Mouse (Mus musculus) heart, postnatal 10 days (tissue): Measurements from ENCODE around the gene Atxn7l2. TPM values are rescaled to one million over a fixed set of nuclear protein-coding genes. Genes with fewer than 3 reads are reported as not detected.
"Not testable (repeated sequence)": the region's sequence is repeated elsewhere in the genome, so short reads cannot be mapped to it uniquely, and the experiment has no call there.

Source experiments
- DNase-seq, 2 experiments: peaks; one replicate each; pipeline ENCODE4 v3.0.0; 2021
- intact Hi-C: fragments of 180-260 bp; cut with DNase I; formaldehyde crosslinking; loops from one replicate; pipeline ENCODE4 v1.15.1; 2025
- total RNA-seq, 2 experiments: library from RNA; stranded (reverse); gene quantifications; 2 replicates each; pipeline ENCODE4 v1.2.3; 2021

Atxn7l2 gene
- total RNA-seq, result 1 to 10 TPM; 4.5 TPM

DNA sequence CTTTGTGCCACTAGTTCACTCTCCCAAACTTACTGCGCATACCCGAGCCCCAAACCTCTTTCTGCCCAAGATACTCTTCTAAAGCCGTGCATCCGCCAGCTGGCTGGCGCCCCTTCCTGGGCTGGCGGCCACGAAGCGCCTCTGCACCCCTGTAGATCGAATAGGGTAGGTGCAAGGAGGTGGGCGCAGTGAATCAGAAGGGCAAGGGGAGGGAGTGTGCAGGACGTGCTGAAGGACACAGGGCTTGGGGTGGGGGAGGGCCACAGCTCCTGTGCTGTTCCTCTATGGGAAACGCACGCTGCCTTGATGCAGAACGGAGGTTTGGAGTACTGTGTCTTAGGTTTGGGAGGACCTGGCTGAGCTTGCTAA is at the start of gene Atxn7l2:
Gene Atxn7l2, minus strand, starts transcription at position 164 of the 369 bp plus-strand sequence.
- intact Hi-C loops, result loop anchor here (2.0 kb wide), 1 partner anchor 48 kb away; no protein-coding TSS in a partner anchor
- no peak for DNase-seq

DNA sequence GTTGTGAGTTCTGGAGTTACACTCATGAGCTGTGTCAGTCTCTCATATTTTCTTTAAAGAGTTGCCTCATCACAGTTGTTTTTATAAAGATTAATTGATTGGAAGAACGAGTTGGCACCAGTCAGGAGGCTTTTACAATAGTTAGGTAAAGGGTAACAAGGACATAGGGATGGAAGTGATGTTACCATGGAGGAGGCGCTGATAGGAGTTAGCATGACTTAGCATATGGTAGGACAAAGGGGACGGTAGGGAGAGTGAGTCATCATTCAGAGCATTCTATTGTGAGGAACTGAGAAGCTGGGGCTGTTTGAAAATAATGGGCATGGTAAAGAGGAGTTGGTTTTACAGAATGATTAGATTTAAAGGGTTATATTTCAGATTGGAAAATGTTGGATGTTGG is 48.6 kb upstream of the Atxn7l2 start:
- intact Hi-C loops, result loop anchor here (2.0 to 5.0 kb wide), 2 partner anchors 49 to 92 kb away; partner anchors contain the start of gene Atxn7l2
- no peak for DNase-seq

DNA sequence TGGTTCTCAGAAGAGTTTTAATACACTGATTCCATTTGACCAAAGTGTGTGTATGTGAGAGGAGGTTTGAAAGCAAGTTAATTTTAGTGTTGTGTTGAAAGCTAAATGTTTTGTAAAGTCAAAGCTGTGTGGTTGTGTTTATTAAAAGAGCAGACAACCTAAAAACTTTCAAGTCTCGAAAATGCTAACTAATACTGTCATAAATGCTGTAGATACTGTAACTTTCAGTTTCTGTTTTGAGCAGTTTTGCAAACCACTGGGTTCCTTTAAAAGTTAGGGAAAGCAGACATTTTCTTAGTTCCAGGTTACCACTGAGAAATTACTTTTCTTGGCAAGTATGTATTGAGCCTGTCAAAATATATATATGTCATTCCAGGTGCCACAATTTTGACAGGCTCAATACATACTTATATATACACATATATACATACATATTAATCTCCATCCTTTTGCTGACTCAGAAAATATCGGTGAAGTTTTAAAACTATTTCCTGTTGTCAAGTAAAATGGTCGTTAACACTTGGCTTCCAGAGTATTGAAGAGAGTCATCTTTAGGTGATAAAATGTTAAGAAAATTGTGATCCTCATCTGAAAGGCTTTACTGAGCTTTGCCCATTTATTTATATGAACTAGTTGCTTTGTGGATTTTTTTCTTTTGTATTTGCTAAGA is 47.2 kb upstream of the Atxn7l2 start:
- intact Hi-C loops, result loop anchor here (2.0 to 5.0 kb wide), 2 partner anchors 47 to 91 kb away; partner anchors contain the start of gene Atxn7l2
- DNase-seq, result no peak

DNA sequence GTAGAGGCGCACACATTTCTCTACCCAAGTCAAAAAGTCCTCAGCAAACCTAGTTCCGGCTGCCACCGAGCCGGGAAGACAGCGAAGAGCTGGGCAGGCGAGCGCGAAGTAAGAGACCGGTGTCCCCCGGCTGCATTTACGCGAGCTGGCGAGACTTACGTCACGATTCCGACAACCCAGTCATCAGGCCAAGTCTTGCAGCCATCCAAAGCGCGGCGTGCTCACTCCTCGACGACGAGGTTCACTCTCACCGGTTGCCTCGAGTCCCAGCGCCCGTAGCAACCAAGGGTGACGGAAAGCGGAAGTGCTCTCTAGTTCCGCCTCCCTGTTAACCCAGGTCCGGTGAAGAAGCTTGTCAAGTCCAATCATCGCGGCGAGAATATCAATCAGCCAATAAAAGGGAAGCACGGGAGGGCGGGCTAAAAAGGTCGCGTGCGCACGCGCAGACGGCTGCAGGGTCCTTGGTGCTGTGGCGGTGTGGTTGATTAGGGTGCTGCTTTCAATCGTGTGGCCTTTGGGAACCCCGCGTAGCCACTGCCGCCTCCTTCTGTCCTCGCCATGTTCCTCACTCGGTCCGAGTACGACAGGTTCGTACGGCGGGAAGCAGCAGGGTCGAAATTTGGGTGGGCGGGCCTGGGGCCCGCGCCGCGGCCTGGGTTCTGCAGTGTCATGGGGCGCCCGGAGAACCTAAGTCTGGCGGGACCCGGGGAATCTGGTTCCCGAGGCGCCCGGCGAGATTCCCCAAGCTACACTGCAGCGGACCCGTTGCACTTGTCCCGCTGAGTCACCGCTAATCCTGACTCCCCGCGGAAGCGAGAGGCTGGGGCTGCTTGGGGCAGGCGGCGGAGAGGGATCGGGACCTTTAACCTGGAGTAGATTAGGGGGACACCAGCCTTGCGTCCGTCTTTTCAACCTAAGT is 46.2 kb upstream of the Atxn7l2 start, which contains the start of gene Psma5:
Gene Psma5, plus strand, starts transcription at position 208 of the 919 bp plus-strand sequence.
- peak; percentile 96 to 98 for DNase-seq
- intact Hi-C loops, result loop anchor here (5.0 kb wide), 1 partner anchor 90 kb away; no protein-coding TSS in a partner anchor

DNA sequence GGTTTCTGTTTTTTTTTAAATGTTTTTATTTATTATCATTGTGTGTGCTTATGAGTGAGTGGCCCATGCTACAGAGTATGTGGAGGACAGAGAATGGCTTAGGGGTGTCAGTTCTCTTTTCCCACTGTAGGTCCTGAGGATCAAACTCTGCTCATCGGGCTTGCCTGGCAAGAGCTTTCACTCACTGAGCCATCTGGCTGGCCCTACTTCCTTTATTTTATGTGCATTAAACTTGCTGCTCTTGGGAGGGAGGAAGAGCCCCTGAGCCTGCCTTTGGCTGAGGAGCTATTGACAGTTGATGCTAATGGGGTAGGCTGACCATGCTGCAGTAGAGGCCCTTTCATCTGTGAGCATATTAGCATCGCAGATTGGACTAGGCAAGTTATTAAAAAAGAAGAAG is 36.1 kb upstream of the Atxn7l2 start:
- DNase-seq, result no peak
- intact Hi-C loops, result no loop called here

DNA sequence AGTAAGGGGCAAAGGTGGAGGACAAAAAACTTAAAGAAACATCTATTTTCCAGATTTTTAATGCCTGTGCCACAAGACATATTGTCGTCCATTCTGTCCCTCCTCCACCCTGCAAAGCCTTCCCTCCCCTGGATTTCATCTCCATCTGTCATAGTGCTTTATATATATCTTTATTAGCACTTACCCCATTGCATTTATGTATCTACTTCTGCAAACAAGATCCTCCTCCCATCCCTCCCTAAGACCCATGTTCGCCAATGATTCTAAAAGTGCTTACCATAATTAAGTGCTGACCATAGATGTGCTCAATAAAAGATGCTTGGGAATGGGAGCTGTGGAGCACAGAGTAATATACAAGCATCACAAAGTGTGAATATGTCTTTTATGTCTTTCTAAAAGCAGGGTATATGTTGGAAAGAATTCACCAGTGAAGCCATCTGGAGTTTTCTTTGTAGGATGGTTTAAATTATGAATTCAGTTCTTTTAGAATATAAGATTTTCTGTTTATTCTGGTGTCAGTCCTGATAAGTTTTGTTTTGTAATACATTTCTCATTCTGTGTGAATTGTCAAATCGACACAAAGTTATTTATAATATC is 30.6 kb upstream of the Atxn7l2 start:
- DNase-seq, result no peak
- intact Hi-C loops, result no loop called here

DNA sequence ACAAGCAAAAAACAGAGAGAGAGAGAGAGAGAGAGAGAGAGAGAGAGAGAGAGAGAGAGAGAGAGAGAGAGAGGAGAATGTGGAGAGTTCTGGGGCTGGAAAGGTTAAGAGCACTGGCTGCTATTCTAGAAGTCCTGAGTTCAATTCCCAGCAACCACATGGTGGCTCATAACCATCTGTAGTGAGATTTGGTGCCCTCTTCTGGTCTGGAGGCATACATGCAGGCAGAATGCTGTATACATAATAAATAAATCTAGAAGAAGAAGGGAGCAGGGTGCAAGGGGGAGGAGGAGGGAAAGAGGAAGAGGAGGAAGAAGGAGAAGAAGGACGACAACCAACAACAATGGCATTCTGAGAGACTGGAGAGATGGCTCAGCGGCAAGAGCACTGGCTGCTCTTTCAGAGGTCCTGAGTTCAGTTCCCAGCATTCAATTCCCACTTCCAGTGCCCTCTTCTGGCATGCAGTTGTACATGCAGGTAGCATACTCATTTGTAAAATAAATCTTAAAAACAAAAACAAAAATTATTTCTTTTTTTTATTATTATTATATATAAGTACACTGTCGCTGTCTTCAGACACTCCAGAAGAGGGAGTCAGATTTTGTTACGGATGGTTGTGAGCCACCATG is 26.9 kb upstream of the Atxn7l2 start:
- intact Hi-C loops, DNase-seq: not testable (repeated sequence)

DNA sequence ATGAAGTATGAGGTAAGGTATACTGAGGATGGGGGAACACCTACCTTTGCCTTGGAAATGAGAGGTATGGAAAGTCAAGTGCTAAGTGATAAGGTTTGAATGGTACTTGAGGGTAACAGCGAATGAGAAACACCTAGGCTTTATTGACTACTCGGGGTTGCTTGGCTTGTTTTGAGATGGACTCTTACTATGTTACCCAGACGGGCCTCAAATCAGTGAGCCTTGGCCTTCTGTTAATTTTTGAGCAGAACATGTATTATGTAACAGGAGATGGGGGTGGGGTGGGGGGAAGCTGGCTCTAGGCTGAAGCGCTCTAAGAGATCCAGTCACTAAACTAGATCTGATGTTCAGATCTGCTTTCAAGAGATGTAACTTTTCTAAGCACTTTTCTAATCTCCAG is 20.9 kb upstream of the Atxn7l2 start:
- intact Hi-C loops, result no loop called here
- no peak for DNase-seq

DNA sequence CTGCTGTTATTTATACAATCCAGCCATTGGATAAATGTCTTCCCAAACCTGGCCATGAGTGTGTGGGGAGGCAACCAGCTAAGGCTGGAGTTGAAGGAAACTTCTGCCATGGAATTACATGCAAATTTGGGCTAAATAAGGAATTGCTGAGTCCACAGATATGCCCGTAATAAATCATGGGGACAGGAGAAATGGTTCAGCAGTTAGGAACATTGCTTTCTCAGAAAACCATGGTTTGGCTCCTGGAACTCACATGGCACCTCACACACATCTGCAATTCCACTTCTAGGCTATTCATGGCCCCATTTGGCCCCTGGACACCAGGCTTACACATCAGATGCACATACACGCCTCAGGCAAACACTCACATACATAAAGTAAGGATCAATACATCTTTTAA is 16.8 kb upstream of the Atxn7l2 start:
- intact Hi-C loops, result no loop called here
- no peak for DNase-seq

DNA sequence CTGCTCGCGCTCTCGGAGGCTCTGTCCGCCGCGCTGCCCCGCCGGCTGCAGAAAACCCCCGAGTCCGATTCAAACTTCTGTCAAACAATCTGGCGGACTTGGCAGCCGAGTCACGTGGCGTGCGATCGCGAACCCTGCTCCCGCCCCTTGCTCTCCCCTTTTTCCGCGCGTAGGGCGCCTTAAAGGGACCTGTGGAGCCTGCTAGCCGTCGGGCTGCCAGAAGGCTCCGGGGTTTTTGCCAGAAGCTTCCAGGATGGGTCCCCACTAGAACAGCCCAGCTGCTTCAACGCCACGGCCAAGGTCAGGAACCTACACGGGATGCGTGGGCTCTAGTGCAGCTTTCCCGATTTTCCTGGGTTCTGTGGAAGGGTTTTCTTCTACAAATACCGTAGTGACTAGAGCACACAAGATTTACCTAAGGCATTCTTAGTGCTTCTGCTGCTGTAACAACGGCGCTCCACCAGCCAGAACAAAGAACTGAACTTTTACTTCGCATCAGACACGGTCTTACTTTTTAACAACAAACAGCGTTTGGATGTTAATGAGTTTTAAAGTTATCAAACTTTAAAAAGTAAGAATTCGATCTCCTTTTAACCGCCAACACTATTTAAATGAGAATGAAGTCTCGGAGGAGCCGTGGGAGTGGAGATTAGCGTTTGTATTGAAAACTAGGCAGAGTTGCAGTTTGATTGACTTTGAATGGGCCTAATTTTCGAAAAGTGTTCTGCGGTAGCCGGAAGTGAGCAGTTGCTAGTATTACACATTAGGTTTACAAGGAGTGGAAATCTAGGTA is 16.0 kb upstream of the Atxn7l2 start, which contains the start of gene Sypl2:
Gene Sypl2, minus strand, starts transcription at position 91 of the 793 bp plus-strand sequence.
- intact Hi-C loops, result no loop called here
- DNase-seq, result peak; percentile 54 to 59

DNA sequence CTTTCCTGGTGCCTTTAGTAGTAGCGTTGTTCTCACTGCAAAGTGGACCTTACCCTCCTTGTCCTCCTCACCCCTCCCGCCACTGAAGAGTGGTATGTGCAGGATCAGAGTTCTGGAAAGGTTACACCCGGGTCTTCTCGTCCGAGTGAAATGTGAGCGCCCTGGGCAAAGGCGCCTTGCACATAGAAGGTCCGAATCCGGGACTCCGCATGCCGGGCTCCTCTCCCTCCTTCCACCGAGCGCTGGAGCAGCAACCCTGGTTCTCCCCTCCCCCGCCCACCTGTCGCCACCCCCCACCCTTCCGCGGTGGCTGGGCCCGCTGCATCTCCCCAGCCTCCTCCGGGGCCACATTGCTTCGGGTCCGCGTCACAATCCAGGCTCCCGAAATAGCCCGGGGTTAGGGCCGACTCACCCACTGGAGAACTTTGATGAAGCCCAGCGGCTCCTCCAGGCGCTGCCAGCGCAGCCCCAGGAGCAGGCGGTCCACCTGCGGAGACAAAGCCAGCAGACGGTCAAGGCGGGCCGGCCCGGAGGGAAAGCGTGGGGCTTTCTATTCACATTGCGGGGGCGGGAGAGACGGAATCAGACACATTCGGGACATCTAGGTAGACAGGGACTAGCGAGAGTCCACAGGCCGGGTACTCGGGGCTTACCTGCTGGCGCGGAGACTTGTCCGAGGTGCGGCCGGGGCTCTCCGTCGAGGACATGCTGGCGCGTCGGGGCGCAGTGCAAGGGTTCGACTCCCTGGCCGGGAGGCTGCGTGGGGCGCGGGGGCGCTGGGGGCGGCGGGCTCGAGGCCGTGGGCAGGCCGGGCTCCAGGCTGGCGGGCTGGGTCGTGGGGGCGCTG is 15.2 kb upstream of the Atxn7l2 start:
- intact Hi-C loops, result no loop called here

DNA sequence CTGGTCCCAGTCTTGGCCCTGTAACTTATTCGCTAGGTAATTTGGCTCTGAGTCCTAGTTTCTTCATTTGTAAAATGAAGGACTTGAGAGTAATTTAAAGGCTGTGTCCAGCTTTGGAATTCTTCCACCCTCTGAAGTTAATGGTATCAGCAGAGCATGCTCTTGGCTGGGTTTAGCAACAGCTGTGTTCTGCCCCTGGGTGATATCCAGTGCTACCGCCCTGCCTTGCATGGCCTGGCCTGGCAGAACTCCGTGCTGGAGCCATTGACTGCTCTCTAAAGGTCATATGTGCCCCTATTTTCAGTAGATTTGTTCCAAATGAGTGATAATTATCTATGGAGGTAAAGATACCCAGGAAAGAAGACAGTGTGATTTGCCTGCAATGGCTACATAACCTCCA is 9.9 kb upstream of the Atxn7l2 start:
- intact Hi-C loops, result no loop called here
- DNase-seq, result peak; percentile 36 to 46

More for the DNA sequence above, 15.2 kb upstream of the Atxn7l2 start:
- DNase-seq, result no peak

DNA sequence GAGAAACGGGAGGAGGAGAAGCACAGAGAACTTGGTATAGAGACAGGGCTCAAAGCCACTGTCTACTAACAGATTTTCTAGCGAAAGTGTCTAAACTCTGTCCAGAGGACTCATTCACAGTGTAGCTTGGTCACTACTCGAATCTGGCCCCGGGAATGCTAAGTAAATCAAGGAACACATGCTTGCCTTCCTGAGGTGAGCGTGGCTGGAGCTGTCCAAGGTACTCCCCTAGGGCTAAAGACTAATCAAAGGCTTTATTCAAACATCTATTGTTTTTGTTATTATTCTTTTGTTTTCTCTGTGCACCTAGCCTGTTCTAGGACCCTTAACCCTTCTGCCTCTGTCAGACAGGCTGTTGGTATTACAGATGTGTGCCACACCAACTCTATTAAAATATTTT is 4.0 kb upstream of the Atxn7l2 start:
- intact Hi-C loops, result no loop called here
- peak; percentile 35 to 43 for DNase-seq

DNA sequence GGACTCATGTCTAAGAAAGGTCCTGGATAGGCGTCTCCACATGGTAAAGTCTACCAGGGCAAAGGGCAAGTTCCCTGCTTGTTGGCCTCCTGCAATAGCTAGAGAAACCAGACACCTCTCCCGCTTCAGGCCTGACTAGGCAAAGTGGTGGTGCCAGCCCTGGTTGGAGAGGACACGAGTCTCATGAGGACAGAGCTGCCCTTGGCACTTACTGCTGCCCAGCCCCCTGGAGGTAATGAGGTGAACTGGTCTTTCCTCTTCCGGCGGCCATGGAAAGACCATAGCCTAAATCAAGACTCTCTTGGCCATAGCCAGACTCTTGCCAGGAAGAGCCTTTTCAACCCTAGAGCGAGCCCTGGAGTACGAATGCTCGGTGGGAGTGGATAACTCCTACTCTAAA is 1.7 kb upstream of the Atxn7l2 start:
- DNase-seq, result no peak
- intact Hi-C loops, result no loop called here

DNA sequence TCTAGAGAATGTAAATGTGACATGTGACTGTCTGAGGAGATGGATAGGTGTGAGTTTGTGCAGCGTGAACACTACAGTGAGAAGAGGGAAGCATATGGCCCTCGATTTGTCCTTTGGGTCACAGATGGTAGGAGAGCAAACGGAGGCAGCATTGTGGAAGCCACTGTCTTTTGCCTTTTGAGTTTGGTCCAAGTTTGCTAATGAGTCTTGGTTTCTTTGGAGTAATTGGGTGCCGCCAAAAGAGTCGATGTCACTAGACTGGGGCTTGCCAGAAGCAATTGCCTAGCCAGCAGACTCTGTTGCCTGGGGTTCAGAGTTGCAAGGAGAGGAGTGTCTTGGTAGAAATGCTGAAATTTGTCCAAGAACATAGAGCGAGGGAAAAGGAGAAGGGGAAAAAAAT is 1.1 kb upstream of the Atxn7l2 start:
- DNase-seq, result no peak
- intact Hi-C loops, result loop anchor here (2.0 kb wide), 1 partner anchor 47 kb away; no protein-coding TSS in a partner anchor

DNA sequence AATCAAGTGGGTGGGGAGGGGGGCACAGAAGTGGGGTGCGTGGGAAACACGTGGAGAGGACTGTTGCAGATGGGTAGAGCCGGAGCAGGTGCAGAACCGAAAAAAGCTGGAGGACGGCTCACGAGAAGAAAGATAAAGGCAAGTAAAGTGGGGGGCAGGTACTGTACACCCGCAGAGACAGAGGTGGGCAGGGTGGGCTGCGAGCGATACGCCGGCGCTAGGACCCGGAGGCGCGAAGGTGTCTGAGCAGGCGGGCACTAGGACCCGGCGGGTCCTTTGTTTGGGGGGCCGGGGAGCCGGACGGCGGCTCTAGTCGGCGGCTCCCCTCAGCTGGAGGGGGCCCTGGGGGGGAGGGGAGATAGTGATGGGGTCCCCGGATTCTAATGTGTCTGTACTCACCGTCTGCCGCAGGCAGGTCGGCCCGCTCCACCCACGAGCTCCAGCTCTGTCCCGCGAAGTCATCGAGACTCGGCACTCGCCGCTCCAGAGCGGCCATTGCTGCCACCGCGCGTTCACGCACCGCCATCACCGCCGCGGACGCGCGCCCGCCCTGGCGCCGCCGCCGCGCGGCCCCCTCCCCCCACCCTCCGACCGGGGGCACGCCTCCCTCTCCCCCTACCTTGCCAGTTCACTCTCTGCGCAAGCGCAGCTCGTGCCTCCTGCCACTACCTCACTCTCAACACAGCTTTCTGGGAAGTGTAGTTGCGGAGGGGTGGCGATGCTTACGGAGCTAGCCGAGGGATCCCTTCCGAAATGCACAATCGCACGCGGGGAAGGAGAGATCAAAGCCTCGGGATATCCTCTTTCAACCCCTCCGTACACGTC is 576 bp downstream of the Atxn7l2 start:
- peak; percentile 94 to 95 for DNase-seq
- intact Hi-C loops, result loop anchor here (2.0 kb wide), 1 partner anchor 49 kb away; no protein-coding TSS in a partner anchor

DNA sequence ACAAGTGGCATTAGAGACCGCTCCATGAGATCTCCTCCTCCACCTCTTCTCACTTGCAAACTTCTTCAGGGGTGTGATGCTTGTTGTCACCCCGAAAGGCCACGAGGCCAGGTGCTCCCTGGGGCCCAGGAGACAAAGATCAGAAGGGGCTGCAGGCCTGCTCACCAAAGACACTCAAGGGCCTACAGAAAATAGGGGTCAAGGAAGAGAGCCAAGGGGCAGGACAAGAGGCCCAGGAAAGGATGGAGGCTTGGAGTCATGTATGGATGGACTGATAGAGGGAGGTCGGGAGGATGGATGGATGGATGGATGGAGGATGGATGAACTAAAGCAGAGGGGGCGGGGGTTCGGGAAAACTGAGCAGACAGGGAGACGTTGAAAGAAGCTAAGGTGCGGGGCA is 1.2 kb downstream of the Atxn7l2 start:
- no peak for DNase-seq

DNA sequence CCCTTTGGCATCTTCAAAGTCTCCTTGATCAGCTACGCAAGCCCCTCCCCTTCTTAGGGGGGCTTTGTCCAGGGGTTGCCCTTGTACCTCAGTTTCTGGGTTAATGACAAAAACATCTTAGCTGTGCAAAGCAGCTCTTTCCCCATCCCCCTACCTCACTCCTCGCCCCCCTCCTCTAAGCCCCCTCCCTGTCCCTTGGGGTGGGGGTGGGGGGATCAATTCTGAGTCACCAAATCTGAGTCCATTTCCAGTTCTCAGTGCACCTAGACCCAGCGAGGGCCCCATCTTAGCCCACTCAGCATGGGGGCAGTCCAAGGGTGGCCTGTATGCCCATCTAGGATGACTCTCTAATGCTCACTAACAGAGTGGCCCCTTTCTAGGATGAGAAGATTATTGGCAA is 1.7 kb downstream of the Atxn7l2 start:
- intact Hi-C loops, result no loop called here
- no peak for DNase-seq

More for the DNA sequence above, 1.2 kb downstream of the Atxn7l2 start:
- intact Hi-C loops, result no loop called here
